Mouse (Mus musculus) inflammation-experienced regulatory T-cells, adult 6 months (primary cell): Measurements from ENCODE around the gene St6galnac6. TPM values are rescaled to one million over a fixed set of nuclear protein-coding genes. Genes with fewer than 3 reads are reported as not detected.

Experiments used
- polyA plus RNA-seq, 3 experiments: library from polyadenylated mRNA; unstranded; fragments of 100-300 nt; shearing (Covaris generic); gene quantifications; one replicate each; pipeline ENCODE4 v1.2.1; 2017

The St6galnac6 gene
- polyA plus RNA-seq, 3 experiments from 2014 or later: 3.4 to 5.1 (median 4.3) TPM

Other genes starting within 250 kb of the St6galnac6 start
- 10 to 100 TPM; 52.5 to 84.8 (median 55.5) TPM for gene Ciz1, start 247.4 kb upstream of the St6galnac6 start, polyA plus RNA-seq
- gene Dnm1, start 246.4 kb upstream of the St6galnac6 start, polyA plus RNA-seq: not detected
- 10 to 100 TPM; 43.1 to 73.3 (median 57.4) TPM for gene 1110008P14Rik, start 217.8 kb upstream of the St6galnac6 start, polyA plus RNA-seq
- under 1 TPM in 1 of 3 experiments, not detected in 2; 0.93 TPM for gene Lcn2, start 211.5 kb upstream of the St6galnac6 start, polyA plus RNA-seq
- under 1 TPM; 0.32 to 0.63 (median 0.44) TPM for gene Ptges2, start 203.8 kb upstream of the St6galnac6 start, polyA plus RNA-seq
- gene Naif1, start 149.3 kb upstream of the St6galnac6 start, polyA plus RNA-seq: 1 to 10 TPM; 4.6 to 6.0 (median 4.8) TPM
- gene Slc25a25, start 148.3 kb upstream of the St6galnac6 start, polyA plus RNA-seq: 1 to 10 TPM; 2.2 to 4.4 (median 4.3) TPM
- 10 to 100 TPM; 40.7 to 52.4 (median 50.7) TPM for gene Fam102a, start 64.4 kb upstream of the St6galnac6 start, polyA plus RNA-seq
- gene Dpm2, start 28.9 kb upstream of the St6galnac6 start, polyA plus RNA-seq: 100 to 1,000 TPM; 126 to 160 (median 144) TPM
- gene Pip5kl1, start 24.9 kb upstream of the St6galnac6 start, polyA plus RNA-seq: not detected
- gene 9430097D07Rik, start 24.0 kb upstream of the St6galnac6 start, polyA plus RNA-seq: under 1 TPM in 1 of 3 experiments, not detected in 2; 0.31 TPM
- gene St6galnac4, start 12.6 kb upstream of the St6galnac6 start, polyA plus RNA-seq: 10 to 100 TPM; 31.5 to 42.6 (median 33.5) TPM
- under 1 TPM in 1 of 3 experiments, not detected in 2; 0.52 TPM for gene Ak1, start 22.0 kb downstream of the St6galnac6 start, polyA plus RNA-seq
- gene Eng, start 46.9 kb downstream of the St6galnac6 start, polyA plus RNA-seq: not detected
- 1 to 10 TPM; 3.2 to 7.2 (median 5.8) TPM for gene Fpgs, start 104.4 kb downstream of the St6galnac6 start, polyA plus RNA-seq
- 10 to 100 TPM; 21.2 to 31.2 (median 30.4) TPM for gene Cdk9, start 113.4 kb downstream of the St6galnac6 start, polyA plus RNA-seq
- 10 to 100 TPM; 56.2 to 83.0 (median 61.4) TPM for gene Sh2d3c, start 121.3 kb downstream of the St6galnac6 start, polyA plus RNA-seq
- 1 to 10 TPM in 2 of 3 experiments, not detected in 1; 1.2 to 1.3 TPM for gene 6330409D20Rik, start 141.3 kb downstream of the St6galnac6 start, polyA plus RNA-seq
- 10 to 100 TPM; 56.4 to 69.0 (median 67.4) TPM for gene Tor2a, start 157.5 kb downstream of the St6galnac6 start, polyA plus RNA-seq
- 1 to 10 TPM in 1 of 3 experiments, under 1 TPM in 2; 0.55 to 1.8 (median 0.95) TPM for gene Ttc16, start 175.9 kb downstream of the St6galnac6 start, polyA plus RNA-seq
- 1 to 10 TPM; 6.5 to 9.3 (median 8.1) TPM for gene Ptrh1, start 176.1 kb downstream of the St6galnac6 start, polyA plus RNA-seq
- gene Cfap157, start 184.7 kb downstream of the St6galnac6 start, polyA plus RNA-seq: 1 to 10 TPM in 1 of 3 experiments, under 1 TPM in 1, not detected in 1; 0.53 to 1.3 TPM
- 1 to 10 TPM; 2.3 to 6.1 (median 5.0) TPM for gene Stxbp1, start 247.5 kb downstream of the St6galnac6 start, polyA plus RNA-seq